Mouse (Mus musculus): ENCODE results near the gene Gstp2.
"Not testable (repeated sequence)": the region's sequence is repeated elsewhere in the genome, so short reads cannot be mapped to it uniquely, and the experiment has no call there.

The Gstp2 gene

DNA sequence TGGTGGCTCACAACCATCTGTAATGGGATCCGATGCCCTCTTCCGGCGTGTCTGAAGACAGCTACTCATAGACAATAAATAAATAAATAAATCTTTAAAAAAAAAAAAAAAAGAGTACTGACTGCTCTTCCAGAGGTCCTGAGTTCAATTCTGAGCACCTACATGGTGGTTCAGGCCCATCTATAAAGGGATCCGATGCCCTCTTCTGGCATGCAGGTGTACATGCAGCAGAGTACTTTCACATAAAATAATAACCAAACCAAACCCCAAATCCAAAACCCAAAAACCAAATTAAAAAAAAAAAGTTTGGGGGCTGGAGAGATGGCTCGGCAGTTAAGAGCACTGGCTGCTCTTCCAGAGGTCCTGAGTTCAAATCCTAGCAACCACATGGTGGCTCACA lies 3.2 kb upstream of the Gstp2 start:
- DNase-seq (ENCODE audit: low read depth): not testable (repeated sequence)

- no peak for DNase-seq (ENCODE audit: low read depth)
Observed at GRCm38 (mm10) chr19:4047859-4048258, 2.0 kb upstream of the Gstp2 start.

GRCm38 (mm10) chr19:4046866-4047254 lies 1.0 kb upstream of the Gstp2 start:
- no peak for DNase-seq (ENCODE audit: low read depth)

DNA sequence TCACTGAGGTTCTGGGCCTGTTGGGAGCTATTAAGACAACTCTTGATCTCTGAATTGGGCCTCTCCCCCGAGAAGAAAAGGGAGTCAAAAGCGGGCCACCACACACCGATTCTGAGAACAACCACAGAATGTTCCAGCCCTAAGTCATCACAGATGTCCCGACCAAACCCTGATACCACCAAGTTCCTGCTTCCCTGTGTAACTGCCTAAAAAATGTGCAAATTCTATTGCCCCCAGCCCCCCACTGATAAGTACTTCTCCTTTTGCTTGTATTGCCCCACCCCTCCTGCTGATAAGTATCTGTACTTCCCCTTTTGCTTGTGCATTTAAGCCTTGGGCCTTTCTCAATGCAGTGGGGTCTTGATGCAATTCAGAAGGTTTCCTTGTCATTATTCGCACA lies 1.7 kb downstream of the Gstp2 start:
- not testable (repeated sequence) for DNase-seq (ENCODE audit: low read depth)

GRCm38 (mm10) chr19:4042124-4042523 lies 3.7 kb downstream of the Gstp2 start:
- DNase-seq (ENCODE audit: low read depth): no peak

- not testable (repeated sequence) for DNase-seq (ENCODE audit: low read depth)
Observed at GRCm38 (mm10) chr19:4041500-4041899, 4.3 kb downstream of the Gstp2 start.

GRCm38 (mm10) chr19:4040941-4041340 lies 4.9 kb downstream of the Gstp2 start:
- not testable (repeated sequence) for DNase-seq (ENCODE audit: low read depth)

GRCm38 (mm10) chr19:4037788-4038232 lies 8.0 kb downstream of the Gstp2 start, which contains the start of gene Gstp1:
Gene Gstp1, minus strand, starts transcription at chr19:4037985.
- DNase-seq (ENCODE audit: low read depth): peak; percentile 60

- not testable (repeated sequence) for DNase-seq (ENCODE audit: low read depth)
Observed at GRCm38 (mm10) chr19:4037154-4037787, 8.6 kb downstream of the Gstp2 start.

GRCm38 (mm10) chr19:4036327-4037045 lies 9.3 kb downstream of the Gstp2 start:
- DNase-seq (ENCODE audit: low read depth): no peak

- no peak for DNase-seq (ENCODE audit: low read depth)
Observed at GRCm38 (mm10) chr19:4033742-4034141, 12.1 kb downstream of the Gstp2 start.

GRCm38 (mm10) chr19:4033298-4033697 lies 12.5 kb downstream of the Gstp2 start:
- no peak for DNase-seq (ENCODE audit: low read depth)

DNA sequence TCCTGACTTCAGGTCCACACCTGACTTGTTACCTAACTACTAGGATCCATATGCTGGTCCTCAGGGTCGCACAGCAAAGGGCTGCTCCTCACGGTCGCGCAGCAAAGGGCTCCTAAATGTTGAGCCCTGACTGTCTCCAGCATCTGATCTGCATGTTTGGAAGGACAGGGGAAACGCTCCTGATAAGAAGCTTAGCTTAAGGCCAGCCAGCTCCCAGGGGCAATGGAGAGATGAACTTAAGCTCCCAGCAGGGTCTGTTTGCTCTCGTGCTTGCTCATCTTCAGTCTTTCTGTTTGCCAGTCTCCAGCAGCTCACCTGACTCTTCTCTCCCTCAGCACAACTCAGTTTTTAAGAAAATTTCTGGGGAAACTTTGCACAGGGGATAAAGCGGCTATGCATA lies 13.2 kb downstream of the Gstp2 start:
- no peak for DNase-seq (ENCODE audit: low read depth)

DNA sequence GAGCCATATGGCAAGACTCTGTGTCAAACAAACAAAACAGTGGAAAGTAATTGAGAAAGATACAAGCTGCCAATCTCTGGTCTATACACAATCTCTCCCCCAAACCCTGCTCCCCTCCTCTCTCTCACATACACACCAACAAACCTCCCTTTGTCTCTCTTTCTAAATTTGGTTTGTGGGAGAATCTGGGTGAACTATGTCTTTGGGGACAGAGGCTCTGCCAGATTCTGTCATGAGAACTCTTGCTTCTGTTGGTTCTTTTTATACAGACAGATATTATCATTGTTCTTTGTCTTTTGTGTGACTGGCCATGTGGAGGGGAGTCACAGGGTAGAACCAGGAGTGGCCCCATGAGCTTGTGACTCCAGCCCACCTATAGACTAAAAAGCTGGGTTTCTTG lies 18.2 kb downstream of the Gstp2 start:
- DNase-seq (ENCODE audit: low read depth): no peak

GRCm38 (mm10) chr19:4023185-4023584 lies 22.6 kb downstream of the Gstp2 start:
- no peak for DNase-seq (ENCODE audit: low read depth)

GRCm38 (mm10) chr19:4018743-4019583 lies 26.9 kb downstream of the Gstp2 start:
- peak; percentile 84 for DNase-seq (ENCODE audit: low read depth)

- no peak for DNase-seq (ENCODE audit: low read depth)
Observed at GRCm38 (mm10) chr19:4017921-4018587, 27.8 kb downstream of the Gstp2 start.

DNA sequence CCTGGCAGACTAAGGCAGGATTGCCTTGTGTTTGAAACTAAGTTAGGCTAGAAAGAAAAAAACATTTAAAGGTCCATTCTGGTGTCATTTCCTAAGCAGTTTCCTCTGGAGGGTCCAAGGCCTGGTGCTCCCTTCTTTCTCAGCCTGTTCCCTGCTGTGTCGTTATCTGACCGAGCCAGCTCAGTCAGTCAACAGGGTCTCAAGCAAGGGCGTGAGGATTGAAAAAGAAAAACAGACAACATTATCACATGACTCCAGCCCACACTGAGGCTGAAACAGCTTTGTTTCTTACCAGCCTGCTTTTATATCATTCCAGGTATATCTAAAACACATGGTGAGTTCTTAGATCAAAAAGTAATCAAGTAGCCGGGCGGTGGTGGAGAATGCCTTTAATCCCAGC lies 30.2 kb downstream of the Gstp2 start:
- DNase-seq (ENCODE audit: low read depth): no peak

- DNase-seq (ENCODE audit: low read depth): no peak
Observed at GRCm38 (mm10) chr19:4014802-4015201, 31.0 kb downstream of the Gstp2 start.

DNA sequence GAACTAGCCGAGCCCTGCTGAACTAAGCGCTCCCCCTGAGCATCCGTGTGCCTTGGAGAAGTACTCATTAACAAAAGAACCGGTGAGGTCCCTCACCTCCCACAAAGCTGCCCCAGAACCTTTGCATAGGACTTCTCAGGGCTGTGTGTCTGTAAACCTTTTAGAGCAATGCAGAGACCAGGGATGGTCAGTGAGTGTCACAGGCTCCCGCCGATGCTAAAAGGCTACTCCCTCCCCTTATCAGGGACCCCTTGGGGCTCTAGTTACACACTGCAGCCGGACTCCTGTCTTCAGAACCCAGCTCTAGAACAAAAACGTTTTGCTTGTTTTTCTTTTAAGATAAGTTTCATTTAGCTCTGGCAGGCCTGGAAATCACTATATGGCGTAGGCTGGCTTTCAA lies 32.8 kb downstream of the Gstp2 start:
- DNase-seq (ENCODE audit: low read depth): no peak

DNA sequence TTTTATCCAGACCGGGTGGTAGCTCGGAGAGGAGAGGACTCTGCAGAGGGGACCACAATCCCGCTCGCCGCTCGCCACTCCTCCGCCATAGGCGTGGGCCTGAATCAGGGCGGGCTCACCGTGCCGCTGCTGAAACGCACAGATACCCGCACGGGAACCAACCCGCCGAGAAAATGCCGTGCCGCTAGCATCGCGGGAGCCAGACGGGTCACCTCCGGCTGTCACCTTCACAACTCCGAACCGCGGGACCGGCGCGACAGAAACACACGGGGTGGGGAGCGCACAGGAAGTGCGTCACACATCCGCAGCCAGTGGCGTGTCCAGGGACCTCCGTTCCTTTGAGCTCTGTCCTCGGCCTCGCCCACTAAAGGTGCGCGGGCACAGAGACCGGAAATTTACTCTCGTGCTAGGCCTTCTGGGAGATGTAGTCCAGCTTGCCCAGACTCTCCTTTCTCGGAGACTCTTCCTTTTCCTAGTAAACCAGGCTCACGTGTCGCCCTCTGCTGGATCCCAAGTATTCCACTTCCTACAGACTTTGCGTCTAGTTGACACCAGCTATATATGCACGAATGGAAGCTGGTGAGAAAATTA lies 33.3 kb downstream of the Gstp2 start, which contains the start of gene Ndufv1:
TSS of gene Ndufv1 (minus strand) at position 375 of the 591 bp plus-strand sequence.
- DNase-seq (ENCODE audit: low read depth): peak; percentile 99

DNA sequence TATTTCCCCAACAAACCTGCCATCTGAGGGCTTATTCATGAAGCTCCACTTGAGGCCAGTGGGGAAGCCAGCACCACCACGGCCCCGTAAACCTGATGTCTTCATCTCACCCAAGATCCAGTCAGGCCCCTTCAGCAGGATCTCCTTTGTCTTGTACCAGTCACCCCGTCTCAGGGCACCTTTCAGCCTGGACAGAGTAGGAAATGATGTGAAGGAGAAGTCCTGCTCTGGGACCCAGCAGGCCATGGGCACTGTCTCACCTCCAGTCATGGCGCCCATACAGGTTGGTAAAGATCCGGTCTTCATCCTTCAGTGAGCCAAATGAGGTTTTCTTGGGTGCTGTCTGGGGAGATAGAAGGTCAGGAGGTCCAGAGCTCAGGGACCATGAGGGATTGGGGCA lies 34.7 kb downstream of the Gstp2 start:
- DNase-seq (ENCODE audit: low read depth): no peak

Measured in fibroblast of lung, adult 2 months (primary cell).